Mouse (Mus musculus) liver, adult 2 months (tissue): ENCODE measurements at regions not wholly inside any gene's neighbourhood (a gene's known extent, or its start where the extent isn't known, plus 50 kb on each side); places are given as distances from the start of the nearest gene placed in this dataset.

Source experiments
- CTCF ChIP-seq: fragments of 200-500 bp; IDR thresholded peaks from 2 replicates; pipeline ENCODE4 v1.5.1; 2011; ENCODE audit warnings: low read depth, low read length, control low read depth
- POLR2A ChIP-seq: fragments of 200-500 bp; IDR thresholded peaks from 2 replicates; pipeline ENCODE4 v1.6.1; 2011; ENCODE audit warnings: low read length, control low read depth; ENCODE audit not compliant: insufficient read depth; ENCODE audit errors: extremely low read depth

- TF ChIP-seq POLR2A = no peak
- TF ChIP-seq CTCF = no peak
These were observed 175.0 kb upstream of the Prok2 start for GRCm38 (mm10) chr6:99901146-99901545.
